Mouse (Mus musculus) telencephalon, adult 2 months (tissue): Measurements from ENCODE around the gene Smg9.

Source experiments
- DNase-seq: peaks from one replicate; pipeline ENCODE4 v3.0.0-alpha.2; 2011; ENCODE audit warnings: low read depth, low spot score

The Smg9 gene

DNA sequence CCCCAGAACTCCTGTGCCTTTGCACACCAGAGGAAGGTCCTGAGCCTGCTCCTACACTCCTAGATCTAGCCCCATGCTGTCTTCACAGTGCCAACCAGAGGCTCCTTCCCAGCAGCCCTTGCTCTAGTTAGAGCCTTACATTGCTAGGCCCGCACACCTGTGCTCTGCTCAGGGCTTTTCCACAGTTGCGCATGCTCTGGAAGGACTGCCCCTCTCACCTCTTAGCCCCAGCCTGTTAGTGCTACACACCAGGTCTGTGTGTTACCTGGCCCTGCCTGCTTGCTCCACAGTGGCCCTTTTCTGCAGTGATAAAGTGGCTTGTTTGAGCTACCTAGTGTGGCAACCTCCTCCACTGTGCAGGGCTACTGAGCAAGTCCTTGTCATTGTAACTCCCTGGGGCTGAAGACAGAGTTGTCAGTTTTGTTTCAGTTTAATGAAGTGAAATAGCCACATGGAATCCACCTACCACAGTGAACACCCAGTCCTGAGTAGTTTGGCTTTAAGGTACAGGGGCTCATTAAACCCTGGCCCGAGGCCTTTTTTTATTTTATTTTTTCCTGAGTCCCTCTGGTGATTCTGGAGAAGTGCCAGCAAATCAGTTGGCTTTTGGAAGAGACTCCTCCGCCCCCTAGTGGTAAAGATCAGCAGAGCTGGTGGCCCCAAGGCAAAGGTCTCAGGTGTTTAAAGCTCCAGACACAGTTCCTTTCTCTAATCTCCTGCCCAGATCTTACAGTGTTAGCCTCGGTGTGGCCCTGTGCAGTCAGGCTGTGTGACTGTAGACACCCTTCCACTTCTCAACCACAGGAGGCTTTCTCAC lies 7.3 kb downstream of the Smg9 start:
- DNase-seq = peak; percentile 48

DNA sequence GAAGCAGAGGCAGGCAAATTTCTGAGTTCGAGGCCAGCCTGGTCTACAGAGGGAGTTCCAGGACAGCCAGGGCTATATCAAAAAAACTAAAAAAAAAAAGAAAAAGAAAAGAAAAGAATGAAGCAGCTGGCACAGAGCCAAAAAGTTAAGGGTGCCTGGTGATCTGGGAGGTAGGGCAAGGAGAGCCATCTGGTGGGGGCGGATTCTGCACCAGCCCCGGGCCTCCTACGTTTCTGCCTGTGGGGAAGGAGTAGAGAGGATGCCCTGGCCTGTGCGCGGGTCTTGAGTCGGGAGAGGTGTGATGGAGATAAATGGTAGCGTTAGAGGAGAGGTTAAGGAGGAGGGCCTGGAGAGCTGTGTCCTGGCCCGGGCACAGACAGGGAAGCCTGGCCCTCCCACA lies 8.8 kb downstream of the Smg9 start:
- no peak for DNase-seq

DNA sequence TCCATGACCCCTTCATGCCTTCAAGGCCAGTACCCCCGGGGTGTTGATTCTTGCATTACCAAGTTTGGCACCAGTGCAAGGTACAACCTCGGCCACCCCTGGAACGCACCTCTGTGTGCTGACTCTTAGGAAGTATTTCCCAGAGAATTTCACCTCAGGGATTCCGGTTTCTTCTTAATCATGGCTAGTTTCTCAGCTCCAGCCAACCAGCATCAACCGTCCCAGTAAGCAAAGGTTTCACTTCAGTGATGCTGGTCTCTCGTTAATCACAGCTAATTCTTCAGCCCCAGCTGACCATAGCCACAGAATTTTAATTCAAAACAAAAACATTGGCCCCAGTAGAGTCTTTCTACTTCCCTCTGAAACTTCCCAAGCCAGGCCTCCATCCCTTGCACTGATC lies 10.7 kb downstream of the Smg9 start:
- no peak for DNase-seq

GRCm38 (mm10) chr7:24410831-24411230 lies 11.4 kb downstream of the Smg9 start:
- DNase-seq = no peak

DNA sequence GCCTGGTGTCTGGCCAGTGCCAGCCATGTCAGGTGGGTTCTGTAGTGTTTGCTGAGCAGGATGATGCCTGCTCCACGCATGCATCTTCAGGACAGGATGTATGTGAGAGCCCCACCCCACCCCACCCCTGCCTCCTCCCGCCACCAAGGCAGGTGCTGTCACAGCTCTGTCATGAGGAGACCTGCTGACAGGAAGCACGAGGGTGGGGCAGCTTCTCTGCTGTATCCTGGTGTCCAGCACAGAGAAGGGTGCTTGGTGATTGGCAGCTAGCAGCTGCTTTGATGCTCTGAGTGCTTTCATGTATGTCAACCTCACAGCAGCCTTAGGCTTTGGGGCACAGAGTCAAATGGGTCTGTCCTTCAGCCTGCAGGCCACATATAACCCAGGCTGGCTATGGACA lies 14.2 kb downstream of the Smg9 start:
- DNase-seq = no peak

- no peak for DNase-seq
Observed at GRCm38 (mm10) chr7:24415261-24415660, 15.8 kb downstream of the Smg9 start.

- DNase-seq = no peak
Observed at GRCm38 (mm10) chr7:24419579-24419978, 20.2 kb downstream of the Smg9 start.

DNA sequence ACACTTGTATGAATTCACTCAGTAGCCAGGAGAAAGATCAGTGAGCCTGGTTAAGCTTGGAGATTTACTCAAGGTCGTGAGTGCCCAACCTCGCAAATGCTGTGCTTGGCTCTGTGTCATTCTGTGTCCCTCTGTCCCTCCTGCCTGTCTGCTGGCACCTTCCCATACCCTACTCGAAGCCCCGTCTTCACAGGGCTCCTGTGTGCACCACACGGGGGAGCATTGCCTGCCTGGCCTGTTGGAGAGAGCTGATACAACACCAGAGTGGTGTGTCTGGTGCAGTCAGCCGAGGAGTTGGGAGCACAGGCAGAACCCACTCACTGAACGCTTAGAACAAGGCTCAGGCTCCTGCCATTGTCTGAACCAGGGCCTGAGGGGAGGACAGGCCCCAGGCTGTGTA lies 22.2 kb downstream of the Smg9 start:
- no peak for DNase-seq

DNA sequence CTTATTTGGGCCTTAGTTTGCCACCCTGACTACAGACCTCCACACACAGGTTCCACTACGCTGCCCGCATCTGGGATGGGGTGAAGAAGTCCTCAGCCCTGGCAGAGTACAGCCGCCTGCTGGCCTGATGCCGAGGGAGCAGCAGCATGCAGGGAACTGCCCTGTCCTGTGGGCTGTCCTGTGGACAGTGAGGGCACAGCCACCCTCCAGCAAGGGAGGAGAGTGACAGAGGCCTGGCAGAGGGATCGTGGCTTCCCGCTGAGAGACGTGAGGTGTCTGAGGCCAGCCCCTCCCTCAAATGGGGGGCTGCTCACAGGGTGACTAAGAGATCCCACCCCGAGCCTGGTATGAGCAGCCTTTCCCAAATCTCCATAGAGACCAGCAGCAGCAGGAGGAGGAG lies 22.8 kb downstream of the Smg9 start:
- DNase-seq = no peak

DNA sequence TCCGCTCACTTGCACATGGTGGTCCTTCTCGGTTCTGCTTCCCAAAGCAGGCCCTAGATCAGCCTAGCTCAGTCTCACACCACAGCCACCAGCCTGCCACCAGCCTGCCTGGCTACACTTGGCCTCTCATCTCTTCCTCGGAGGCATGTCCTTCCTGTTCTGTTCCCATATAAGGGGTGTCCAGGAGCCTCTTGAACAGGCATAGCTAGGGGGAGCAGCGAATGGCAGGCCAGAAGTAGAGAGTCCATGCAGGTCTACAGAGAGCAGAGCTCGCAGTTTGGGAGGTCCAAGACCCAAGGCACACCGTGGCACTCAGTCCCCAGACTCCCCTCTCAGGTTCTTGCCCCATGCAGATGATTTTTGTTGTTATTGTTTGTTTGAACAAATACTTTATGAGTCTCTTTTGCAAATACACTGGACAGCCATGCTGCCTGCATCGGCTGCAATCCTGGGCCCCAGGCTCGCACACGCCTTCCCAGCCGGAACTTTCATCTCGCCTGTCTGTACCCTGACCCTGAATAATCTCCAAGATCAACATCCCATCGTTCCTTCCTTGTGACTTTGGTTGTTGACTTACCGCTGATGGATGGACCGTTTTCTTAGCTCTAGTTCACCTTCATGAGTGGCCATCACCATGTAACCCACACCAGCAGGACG lies 23.8 kb downstream of the Smg9 start:
- no peak for DNase-seq

GRCm38 (mm10) chr7:24423956-24424732 lies 24.7 kb downstream of the Smg9 start:
- DNase-seq = no peak

- DNase-seq = no peak
Observed at GRCm38 (mm10) chr7:24425919-24426318, 26.5 kb downstream of the Smg9 start.

- DNase-seq = no peak
Observed at GRCm38 (mm10) chr7:24427168-24427567, 27.7 kb downstream of the Smg9 start.

DNA sequence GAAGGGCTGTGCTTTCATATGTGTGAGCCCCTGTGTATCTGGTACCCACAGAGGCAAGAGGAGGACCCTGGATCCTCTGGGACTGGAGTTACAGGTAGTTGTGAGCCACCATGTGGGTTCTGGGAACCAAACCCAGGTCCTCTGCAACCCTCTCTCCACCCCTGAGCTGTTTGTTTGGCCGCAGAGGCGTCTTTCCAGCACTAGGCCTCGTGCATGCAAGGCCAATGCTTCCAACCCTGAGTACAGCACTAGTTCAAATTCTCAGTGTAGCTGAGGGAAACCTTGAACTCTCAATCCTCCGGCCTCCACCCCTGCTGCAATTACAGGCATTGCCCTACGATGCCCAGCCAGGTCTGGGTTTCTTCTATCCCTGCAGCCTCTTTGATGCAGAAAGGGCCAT lies 29.3 kb downstream of the Smg9 start:
- DNase-seq = no peak

- peak; percentile 90 for DNase-seq
Observed at GRCm38 (mm10) chr7:24429413-24430112, 30.1 kb downstream of the Smg9 start.

DNA sequence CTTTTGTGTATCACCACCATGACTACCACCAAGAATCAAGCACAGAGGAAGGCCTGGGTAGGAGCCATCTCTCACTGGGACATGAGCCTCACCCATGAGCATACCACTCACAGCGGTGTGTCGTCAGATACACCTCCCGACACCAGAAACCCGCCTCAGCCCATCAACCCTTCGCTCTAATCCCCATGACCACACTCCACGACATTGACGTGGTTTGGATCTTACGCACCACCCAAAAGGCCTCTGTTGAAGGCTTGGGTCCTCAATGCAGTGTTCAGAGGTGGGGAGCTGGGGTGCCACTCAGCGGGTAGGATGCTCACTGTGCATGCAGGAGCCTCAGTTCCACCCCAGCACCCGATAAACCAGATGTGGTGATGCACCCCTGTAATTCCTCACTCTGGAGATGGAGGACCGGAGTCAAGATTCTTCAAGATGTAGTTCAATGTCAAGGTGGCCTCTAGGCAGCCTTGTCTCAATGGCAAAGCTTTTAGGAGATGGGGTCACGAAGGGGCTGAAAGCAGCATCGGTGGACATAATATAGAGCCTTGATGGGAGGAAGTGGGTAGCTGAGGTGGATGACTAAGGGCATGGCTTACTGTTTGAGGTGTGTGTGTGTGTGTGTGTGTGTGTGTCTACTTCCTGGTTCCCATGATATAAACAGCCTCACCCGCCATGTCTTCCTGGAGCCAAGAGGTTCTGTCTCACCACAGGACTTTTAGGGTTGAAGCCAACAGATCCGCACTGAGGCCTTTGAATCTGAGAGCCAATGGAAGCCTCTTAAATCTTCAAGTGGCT lies 31.3 kb downstream of the Smg9 start:
- DNase-seq = no peak

GRCm38 (mm10) chr7:24431713-24432112 lies 32.3 kb downstream of the Smg9 start:
- no peak for DNase-seq

DNA sequence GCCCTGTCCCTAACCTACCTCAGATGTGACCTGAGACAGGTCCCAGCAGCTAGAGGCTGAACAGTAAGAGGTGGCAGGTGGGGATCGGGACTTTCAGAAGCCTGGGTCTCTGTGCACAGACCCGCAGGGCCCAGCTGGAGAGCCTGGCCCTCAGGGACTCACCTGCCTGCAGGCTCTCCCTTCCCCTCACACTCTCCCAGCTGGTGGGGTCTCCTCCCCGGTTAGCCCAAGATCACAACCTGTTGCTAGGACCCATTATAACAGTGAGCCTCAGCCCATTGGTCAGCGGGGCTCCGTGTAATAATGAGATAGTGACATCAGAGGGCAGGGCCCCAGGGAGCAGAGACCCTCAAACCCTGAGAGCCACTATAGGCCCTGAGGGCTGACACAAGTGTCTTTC lies 35.9 kb downstream of the Smg9 start:
- DNase-seq = no peak

DNA sequence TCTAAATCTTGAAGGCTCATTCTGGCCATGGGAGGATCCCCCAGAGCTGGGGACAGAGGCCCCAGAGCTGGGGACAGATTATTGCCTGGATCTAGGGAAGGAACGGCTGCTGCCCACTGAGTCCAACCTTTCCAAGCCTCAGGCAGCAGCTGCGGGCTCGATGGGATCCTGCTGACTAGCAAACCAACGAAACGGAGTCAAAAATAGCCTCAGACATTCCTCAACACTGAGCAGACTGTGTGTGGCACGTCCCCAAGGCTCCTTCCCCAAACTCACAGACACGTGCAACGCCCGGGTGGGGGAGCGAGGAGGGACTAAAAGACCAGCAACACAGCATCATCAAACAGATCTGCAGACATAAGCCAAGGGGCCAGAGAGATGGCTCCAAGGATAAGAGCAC lies 38.6 kb downstream of the Smg9 start:
- peak; percentile 87 for DNase-seq

DNA sequence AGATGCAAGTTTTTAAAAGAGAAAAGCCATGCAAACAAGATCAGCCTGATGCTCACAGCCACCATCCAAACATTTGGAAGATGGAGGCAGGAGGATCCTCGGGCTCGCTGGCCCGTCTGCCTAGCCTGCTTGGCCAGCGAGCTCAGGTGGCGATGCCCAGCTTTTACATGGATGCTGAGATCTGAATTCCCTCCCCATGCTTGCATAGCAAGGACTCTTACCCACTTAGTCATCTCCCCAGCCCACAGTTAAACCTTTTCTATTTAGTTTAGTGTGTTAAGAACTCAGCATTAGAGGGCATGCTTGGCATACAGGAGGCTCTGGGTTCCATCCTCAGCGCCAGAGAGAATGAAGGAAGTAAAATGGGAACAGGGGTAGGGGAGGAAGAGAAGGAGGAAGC lies 39.8 kb downstream of the Smg9 start:
- no peak for DNase-seq

GRCm38 (mm10) chr7:24439891-24440290 lies 40.5 kb downstream of the Smg9 start:
- DNase-seq = no peak
